Mouse (Mus musculus): Measurements from ENCODE around the gene Unc119. TPM values are rescaled to one million over a fixed set of nuclear protein-coding genes. Genes with fewer than 3 reads are reported as not detected.

The Unc119 gene
- 10 to 100 TPM; 32.5 to 35.5 TPM for total RNA-seq (2021)
- long read RNA-seq, experiment 1, transcript Unc119-201 (5 exons, 1,329 nt) = major isoform, 73 of 77 reads
- long read RNA-seq, experiment 1, partial matches to known transcripts = 1 of 77 reads
- long read RNA-seq, experiment 1, other reads (novel, unspliced or antisense) = 2 of 77 reads
- long read RNA-seq, experiment 2, transcript Unc119-201 (5 exons, 1,329 nt) = major isoform, 45 of 53 reads
- long read RNA-seq, experiment 2, partial matches to known transcripts = 1 of 53 reads
- long read RNA-seq, experiment 2, other reads (novel, unspliced or antisense) = 5 of 53 reads

- DNase-seq (ENCODE audit: low spot score in 2 of 2) = peak; percentile 69 to 78
Observed at GRCm38 (mm10) chr11:78343381-78344327, at the start of gene Unc119. Gene Unc119 (plus strand): TSS chr11:78343482.

- DNase-seq (ENCODE audit: low spot score in 2 of 2) = no peak
Observed at GRCm38 (mm10) chr11:78294585-78294984, 48.7 kb upstream of the Unc119 start.

GRCm38 (mm10) chr11:78300917-78301316 is 42.4 kb upstream of the Unc119 start:
- no peak for DNase-seq (ENCODE audit: low spot score in 2 of 2)

GRCm38 (mm10) chr11:78301357-78302084 is 41.8 kb upstream of the Unc119 start, which contains the start of gene Spag5:
Gene Spag5 (plus strand): TSS chr11:78301529.
- DNase-seq (ENCODE audit: low spot score in 2 of 2) = peak; percentile 86 to 94

GRCm38 (mm10) chr11:78305272-78305671 is 38.0 kb upstream of the Unc119 start:
- no peak for DNase-seq (ENCODE audit: low spot score in 2 of 2)

- no peak for DNase-seq (ENCODE audit: low spot score in 2 of 2)
Observed at GRCm38 (mm10) chr11:78310861-78311511, 32.3 kb upstream of the Unc119 start.

GRCm38 (mm10) chr11:78313662-78314061 is 29.6 kb upstream of the Unc119 start:
- DNase-seq (ENCODE audit: low spot score in 2 of 2) = no peak

- no peak for DNase-seq (ENCODE audit: low spot score in 2 of 2)
Observed at GRCm38 (mm10) chr11:78318411-78318810, 24.9 kb upstream of the Unc119 start.

GRCm38 (mm10) chr11:78322076-78322831 is 21.0 kb upstream of the Unc119 start:
- DNase-seq (ENCODE audit: low spot score in 2 of 2) = no peak

GRCm38 (mm10) chr11:78322860-78323259 is 20.4 kb upstream of the Unc119 start, which contains the start of gene Aldoc:
Gene Aldoc (plus strand): TSS chr11:78322968.
- peak; percentile 77 to 85 for DNase-seq (ENCODE audit: low spot score in 2 of 2)

- DNase-seq (ENCODE audit: low spot score in 2 of 2) = peak in 1 of 2 experiments; percentile 32
Observed at GRCm38 (mm10) chr11:78324000-78324785, 19.1 kb upstream of the Unc119 start.

GRCm38 (mm10) chr11:78324965-78325364 is 18.3 kb upstream of the Unc119 start:
- no peak for DNase-seq (ENCODE audit: low spot score in 2 of 2)

- no peak for DNase-seq (ENCODE audit: low spot score in 2 of 2)
Observed at GRCm38 (mm10) chr11:78327215-78327614, 16.1 kb upstream of the Unc119 start.

GRCm38 (mm10) chr11:78327634-78328511 is 15.4 kb upstream of the Unc119 start, which contains the start of gene Pigs:
Gene Pigs (plus strand): TSS chr11:78328415.
- DNase-seq (ENCODE audit: low spot score in 2 of 2) = peak; percentile 96 to 97

GRCm38 (mm10) chr11:78328512-78329056 is 14.7 kb upstream of the Unc119 start:
- no peak for DNase-seq (ENCODE audit: low spot score in 2 of 2)

- DNase-seq (ENCODE audit: low spot score in 2 of 2) = no peak
Observed at GRCm38 (mm10) chr11:78332676-78333075, 10.6 kb upstream of the Unc119 start.

GRCm38 (mm10) chr11:78333992-78334391 is 9.3 kb upstream of the Unc119 start:
- no peak for DNase-seq (ENCODE audit: low spot score in 2 of 2)

- no peak for DNase-seq (ENCODE audit: low spot score in 2 of 2)
Observed at GRCm38 (mm10) chr11:78337040-78337439, 6.2 kb upstream of the Unc119 start.
